Mouse (Mus musculus) thymus, adult 2 months (tissue): ENCODE measurements around the gene Tppp3.

ENCODE experiments used
- CTCF ChIP-seq: fragments of 200-500 bp; IDR thresholded peaks from 2 replicates; pipeline ENCODE4 v1.5.1; 2012; ENCODE audit warnings: mild to moderate bottlenecking, control low read depth, low read length, moderate library complexity, borderline replicate concordance; ENCODE audit not compliant: control insufficient read depth, poor library complexity, insufficient read depth; ENCODE audit errors: extremely low read depth
- POLR2A ChIP-seq: fragments of 200-500 bp; IDR thresholded peaks from 2 replicates; pipeline ENCODE4 v1.6.1; 2012; ENCODE audit warnings: mild to moderate bottlenecking, low read length, control low read depth, moderate library complexity; ENCODE audit not compliant: control insufficient read depth, poor library complexity, insufficient read depth; ENCODE audit errors: extremely low read depth

GRCm38 (mm10) chr8:105455218-105455617, 16.1 kb downstream of the Tppp3 start:
- no peak for TF ChIP-seq POLR2A
- TF ChIP-seq CTCF = no peak
